Comparison of ENCODE assay signal across 19 mouse cellular contexts in genomic region chr7:66989357-66990045, GRCm38 (mm10).
DNase-seq lines count a peak whose midpoint lies in the region; ATAC-seq and TF ChIP-seq lines count a peak whose summit lies in the region.
"Had no signal": no experiment of that assay in that cellular context is flagged by ENCODE, and none has a peak within 500 bp of the region (broad histone marks: within the 10 kb centered on the region; RNA-seq: fewer than 3 reads in every experiment).

No protein-coding gene starts in this region.

- WGBS in forebrain, embryonic 15.5 days = 65% methylated on average over 3 of the region's 3 CpGs
- 92% methylated on average over 3 of the region's 3 CpGs for WGBS in forebrain, embryonic 10.5 days
- 85% methylated on average over 3 of the region's 3 CpGs for WGBS in kidney, embryonic 15.5 days

- H3K4me1 ChIP-seq in forebrain, embryonic 15.5 days = no peaks in the 10 kb centered on the region
- H3K4me1 ChIP-seq in forebrain, embryonic 10.5 days = no peaks in the 10 kb centered on the region
- H3K4me1 ChIP-seq in kidney, embryonic 15.5 days = no peaks in the 10 kb centered on the region
- H3K4me1 ChIP-seq: hindbrain, embryonic 12.5 days; midbrain, embryonic 12.5 days; neural tube, embryonic 13.5 days had no signal

- no peaks in the 10 kb centered on the region for H3K9me3 ChIP-seq in forebrain, embryonic 15.5 days
- no peaks in the 10 kb centered on the region for H3K9me3 ChIP-seq in forebrain, embryonic 10.5 days
- no peaks in the 10 kb centered on the region for H3K9me3 ChIP-seq in kidney, embryonic 15.5 days (replicated peaks)
- H3K9me3 ChIP-seq: midbrain, embryonic 12.5 days; neural tube, embryonic 13.5 days had no signal

- no peak for TF ChIP-seq CTCF in left cerebral cortex, adult 2 months (IDR thresholded peaks at IDR 0.05)
- TF ChIP-seq CTCF in brain, embryonic 14.5 days (IDR thresholded peaks at IDR 0.05; ENCODE audit: borderline replicate concordance, extremely low read depth, insufficient read depth, insufficient read length) = no peak

- H3K9ac ChIP-seq in forebrain, embryonic 15.5 days (replicated peaks) = no peak overlapping the region
- no peak overlapping the region for H3K9ac ChIP-seq in kidney, embryonic 15.5 days
- H3K9ac ChIP-seq: hindbrain, embryonic 12.5 days; midbrain, embryonic 12.5 days; neural tube, embryonic 13.5 days had no signal

- no peak overlapping the region for H3K4me2 ChIP-seq in forebrain, embryonic 15.5 days (replicated peaks)
- no peak overlapping the region for H3K4me2 ChIP-seq in kidney, embryonic 15.5 days
- H3K4me2 ChIP-seq: hindbrain, embryonic 12.5 days; liver, embryonic 11.5 days; midbrain, embryonic 12.5 days; neural tube, embryonic 13.5 days had no signal

- intact Hi-C loops in left cerebral cortex, adult 2 months (cut with DNase I) = loop anchor here (1.0 to 5.0 kb wide), 2 partner anchors 55 to 147 kb away; no protein-coding TSS in a partner anchor
- intact Hi-C loops in left cerebral cortex, postnatal 4 days (cut with DNase I) = no loop called here

- no peak for DNase-seq in forebrain, embryonic 10.5 days (ENCODE audit: extremely low spot score, low spot score)
- no peak for DNase-seq in left cerebral cortex, adult 2 months (ENCODE audit: extremely low spot score in 1 of 2, low spot score in 2 of 2)
- no peak for DNase-seq in left cerebral cortex, postnatal 4 days
- peak; percentile 70 for DNase-seq in brain, embryonic 14.5 days (ENCODE audit: low read depth)
- peak; percentile 51 for DNase-seq in lung, postnatal 10 days
- DNase-seq: adrenal gland, adult 2 months; cerebellum, adult 11-12 months; cerebellum, postnatal 25 days; gastrocnemius, postnatal 25 days; heart, postnatal 10 days; right cerebral cortex, postnatal 14 days; thymus, postnatal 4 days had no signal

- H3K27ac ChIP-seq in forebrain, embryonic 15.5 days (replicated peaks) = peak overlapping the region; percentile 37; the same call in 1 of the 2 replicates
- H3K27ac ChIP-seq in forebrain, embryonic 10.5 days = no peak overlapping the region
- H3K27ac ChIP-seq in left cerebral cortex, adult 2 months = peak overlapping the region; percentile 48
- H3K27ac ChIP-seq in kidney, embryonic 15.5 days = no peak overlapping the region
- H3K27ac ChIP-seq: hindbrain, embryonic 12.5 days; midbrain, embryonic 12.5 days; neural tube, embryonic 13.5 days had no signal

- H3K36me3 ChIP-seq in forebrain, embryonic 15.5 days = no peaks in the 10 kb centered on the region
- no peaks in the 10 kb centered on the region for H3K36me3 ChIP-seq in forebrain, embryonic 10.5 days (replicated peaks)
- H3K36me3 ChIP-seq in kidney, embryonic 15.5 days = no peaks in the 10 kb centered on the region
- H3K36me3 ChIP-seq: hindbrain, embryonic 12.5 days; midbrain, embryonic 12.5 days; neural tube, embryonic 13.5 days had no signal

- H3K4me3 ChIP-seq in forebrain, embryonic 15.5 days = no peak overlapping the region
- no peak overlapping the region for H3K4me3 ChIP-seq in forebrain, embryonic 10.5 days
- H3K4me3 ChIP-seq in left cerebral cortex, adult 2 months = no peak overlapping the region
- H3K4me3 ChIP-seq in kidney, embryonic 15.5 days (replicated peaks) = no peak overlapping the region
- H3K4me3 ChIP-seq: erythroblast, embryonic 14.5 days; hindbrain, embryonic 12.5 days; midbrain, embryonic 12.5 days; neural tube, embryonic 13.5 days had no signal

- no peaks in the 10 kb centered on the region for H3K27me3 ChIP-seq in forebrain, embryonic 15.5 days
- no peaks in the 10 kb centered on the region for H3K27me3 ChIP-seq in forebrain, embryonic 10.5 days (ENCODE audit: poor library complexity, severe bottlenecking)
- no peaks in the 10 kb centered on the region for H3K27me3 ChIP-seq in kidney, embryonic 15.5 days
- H3K27me3 ChIP-seq: hindbrain, embryonic 12.5 days; midbrain, embryonic 12.5 days; neural tube, embryonic 13.5 days had no signal

- ATAC-seq in forebrain, embryonic 15.5 days (replicated peaks) = no peak; the same call in 1 of the 2 replicates
- no peak for ATAC-seq in kidney, embryonic 15.5 days (replicated peaks; ENCODE audit: low FRiP score)

- no peak for TF ChIP-seq POLR2A in brain, embryonic 14.5 days (IDR thresholded peaks at IDR 0.05; ENCODE audit: borderline replicate concordance, extremely low read depth, insufficient read depth, insufficient read length, poor library complexity, severe bottlenecking)

Comparison
In these comparisons a context has a peak if more than half of its experiments do, and no peak if none do; other contexts are left out.
1. H3K27ac ChIP-seq: peak in forebrain, embryonic 15.5 days (single experiment) and left cerebral cortex, adult 2 months (single experiment); none in forebrain, embryonic 10.5 days (single experiment) and kidney, embryonic 15.5 days (single experiment).
2. DNase-seq: peak in brain, embryonic 14.5 days (single experiment) and lung, postnatal 10 days (single experiment); none in forebrain, embryonic 10.5 days (single experiment), left cerebral cortex, adult 2 months (0 of 2) and left cerebral cortex, postnatal 4 days (single experiment).